13 mouse cellular contexts compared by ENCODE assay signal in genomic region chr6:86918058-86918835, GRCm38 (mm10).
DNase-seq lines count a peak whose midpoint lies in the region; ATAC-seq and TF ChIP-seq lines count a peak whose summit lies in the region.
"Had no signal": no experiment of that assay in that cellular context is flagged by ENCODE, and none has a peak within 500 bp of the region (broad histone marks: within the 10 kb centered on the region; RNA-seq: fewer than 3 reads in every experiment).

No protein-coding gene starts in this region.

- peak overlapping the region; percentile 88 for H3K27ac ChIP-seq in cerebellum, adult 2 months (ENCODE audit: insufficient read depth, low read length)
- no peak overlapping the region for H3K27ac ChIP-seq in hindbrain, embryonic 12.5 days
- H3K27ac ChIP-seq: embryonic facial prominence, embryonic 10.5 days; hindbrain, embryonic 14.5 days; liver, embryonic 13.5 days; neural tube, embryonic 12.5 days; stomach, postnatal 0 days had no signal

- no peak for TF ChIP-seq CTCF in cerebellum, adult 2 months (IDR thresholded peaks at IDR 0.05; ENCODE audit: borderline replicate concordance, insufficient read depth, low read depth, low read length)

- peak overlapping the region; percentile 5 for H3K4me3 ChIP-seq in cerebellum, adult 2 months (replicated peaks; ENCODE audit: insufficient read depth, low read depth, low read length)
- no peak overlapping the region for H3K4me3 ChIP-seq in hindbrain, embryonic 12.5 days
- H3K4me3 ChIP-seq: embryonic facial prominence, embryonic 10.5 days; liver, embryonic 13.5 days; neural tube, embryonic 12.5 days had no signal

- H3K9ac ChIP-seq in hindbrain, embryonic 12.5 days = no peak overlapping the region
- H3K9ac ChIP-seq: hindbrain, embryonic 14.5 days; liver, embryonic 13.5 days; neural tube, embryonic 12.5 days had no signal

- WGBS in cerebellum, adult 2 months = 9% methylated on average over 7 of the region's 7 CpGs
- WGBS in hindbrain, embryonic 12.5 days = 83% methylated on average over 7 of the region's 7 CpGs

- no peaks in the 10 kb centered on the region for H3K9me3 ChIP-seq in hindbrain, embryonic 12.5 days (replicated peaks)
- H3K9me3 ChIP-seq: embryonic facial prominence, embryonic 10.5 days; liver, embryonic 13.5 days; neural tube, embryonic 12.5 days had no signal

- ATAC-seq in inflammation-experienced regulatory T-cells, adult 6 months = no peak
- ATAC-seq in hindbrain, embryonic 12.5 days (ENCODE audit: low FRiP score) = no peak

- no peak overlapping the region for H3K4me2 ChIP-seq in hindbrain, embryonic 12.5 days (replicated peaks)
- H3K4me2 ChIP-seq: hindbrain, embryonic 14.5 days; liver, embryonic 13.5 days; neural tube, embryonic 12.5 days had no signal

- DNase-seq in ovary, postnatal 14 days (ENCODE audit: low spot score) = peak; percentile 11
- DNase-seq in ovary, adult 18-20 months (ENCODE audit: low spot score) = no peak
- peak; percentile 85 to 92 for DNase-seq in cerebellum, adult 2 months
- DNase-seq in heart, adult 9 months (ENCODE audit: low spot score in 2 of 2) = peak; percentile 33 to 67
- peak; percentile 38 for DNase-seq in lung, postnatal 10 days
- DNase-seq in thymus, postnatal 25 days = no peak
- DNase-seq: liver, embryonic 13.5 days had no signal

- no peaks in the 10 kb centered on the region for H3K36me3 ChIP-seq in hindbrain, embryonic 12.5 days
- H3K36me3 ChIP-seq: embryonic facial prominence, embryonic 10.5 days; liver, embryonic 13.5 days; neural tube, embryonic 12.5 days had no signal

- H3K27me3 ChIP-seq in cerebellum, adult 2 months (ENCODE audit: control insufficient read depth, insufficient read depth, low read length) = no peaks in the 10 kb centered on the region
- H3K27me3 ChIP-seq in hindbrain, embryonic 12.5 days = no peaks in the 10 kb centered on the region
- H3K27me3 ChIP-seq: liver, embryonic 13.5 days; neural tube, embryonic 12.5 days had no signal

- peaks cover 36% of the 10 kb centered on the region for H3K4me1 ChIP-seq in cerebellum, adult 2 months (ENCODE audit: control insufficient read depth, insufficient read depth, low read length)
- no peaks in the 10 kb centered on the region; the same call in 1 of the 2 replicates for H3K4me1 ChIP-seq in hindbrain, embryonic 12.5 days
- H3K4me1 ChIP-seq: embryonic facial prominence, embryonic 10.5 days; liver, embryonic 13.5 days; neural tube, embryonic 12.5 days had no signal

- TF ChIP-seq POLR2A in cerebellum, adult 2 months (IDR thresholded peaks at IDR 0.05; ENCODE audit: borderline replicate concordance, insufficient read depth, low read length) = no peak

Comparison
In these comparisons a context has a peak if more than half of its experiments do, and no peak if none do; other contexts are left out.
1. DNase-seq: peak in ovary, postnatal 14 days (single experiment), cerebellum, adult 2 months (2 of 2), heart, adult 9 months (2 of 2) and lung, postnatal 10 days (single experiment); none in ovary, adult 18-20 months (single experiment) and thymus, postnatal 25 days (single experiment).